Mouse (Mus musculus): ENCODE data around the gene Kel. TPM values are rescaled to one million over a fixed set of nuclear protein-coding genes. Genes with fewer than 3 reads are reported as not detected.

Kel gene
- polyA plus RNA-seq (2015; fragmentation: Nextera tagmentation; extraction: Ambion mirVana) = 0.19 and 0.50 TPM in 2 replicates

GRCm38 (mm10) chr6:41704123-41704522 is at the start of gene Kel:
Gene Kel, minus strand, starts transcription at chr6:41704339.
- no peak for ATAC-seq (replicated peaks)
- 35% methylated on average over 1 of the region's 1 CpGs for WGBS
- no peak within 1 kb of the TSS for H3K9ac ChIP-seq (replicated peaks)

GRCm38 (mm10) chr6:41744664-41745392 is 40.7 kb upstream of the Kel start:
- H3K9ac ChIP-seq (replicated peaks) = no peak overlapping the region
- H3K27me3 ChIP-seq = no peaks in the 10 kb centered on the region
- H3K27ac ChIP-seq (replicated peaks) = no peak overlapping the region
- ATAC-seq (replicated peaks) = no peak
- H3K4me1 ChIP-seq = no peaks in the 10 kb centered on the region
- H3K36me3 ChIP-seq = no peaks in the 10 kb centered on the region
- no peak overlapping the region for H3K4me3 ChIP-seq
- WGBS = 79% methylated on average over 5 of the region's 5 CpGs
- no peaks in the 10 kb centered on the region for H3K9me3 ChIP-seq
- H3K4me2 ChIP-seq (replicated peaks) = no peak overlapping the region

More at GRCm38 (mm10) chr6:41704123-41704522, at the start of gene Kel:
- no peaks in the 10 kb centered on the region for H3K27me3 ChIP-seq
- no peaks in the 10 kb centered on the region for H3K9me3 ChIP-seq
- H3K36me3 ChIP-seq = no peaks in the 10 kb centered on the region
- no peaks in the 10 kb centered on the region for H3K4me1 ChIP-seq
- no peak within 1 kb of the TSS for H3K4me2 ChIP-seq (replicated peaks)
- no peak within 1 kb of the TSS for H3K27ac ChIP-seq (replicated peaks)
- no peak within 1 kb of the TSS for H3K4me3 ChIP-seq

DNA sequence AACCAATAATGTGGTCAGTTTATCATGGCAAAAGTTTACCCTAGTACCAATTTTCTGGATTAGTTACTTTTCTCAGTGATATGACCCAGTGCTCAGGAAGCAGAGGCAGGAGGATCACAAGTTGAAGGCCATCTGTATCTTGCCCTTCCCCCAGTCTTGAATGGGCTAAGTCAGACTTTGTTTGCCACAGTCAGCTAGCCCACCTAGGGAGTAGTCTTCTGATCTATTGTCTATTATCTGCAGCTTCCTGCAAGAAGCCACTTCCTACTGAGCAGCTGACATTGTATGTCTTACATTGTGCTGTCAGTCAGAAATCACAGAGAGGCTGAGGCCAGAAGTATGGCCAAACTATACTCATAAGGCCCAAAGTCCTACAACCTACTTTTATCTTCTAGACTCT is 37.0 kb upstream of the Kel start:
- Histone ChIP-seq H3K9ac (replicated peaks) (no peak overlapping the region), H3K9me3 (no peaks in the 10 kb centered on the region), H3K27me3 (no peaks in the 10 kb centered on the region), H3K4me2 (replicated peaks) (no peak overlapping the region), H3K36me3 (no peaks in the 10 kb centered on the region), H3K4me1 (no peaks in the 10 kb centered on the region), H3K4me3 (no peak overlapping the region), H3K27ac (replicated peaks) (no peak overlapping the region)
- ATAC-seq (replicated peaks) = no peak

DNA sequence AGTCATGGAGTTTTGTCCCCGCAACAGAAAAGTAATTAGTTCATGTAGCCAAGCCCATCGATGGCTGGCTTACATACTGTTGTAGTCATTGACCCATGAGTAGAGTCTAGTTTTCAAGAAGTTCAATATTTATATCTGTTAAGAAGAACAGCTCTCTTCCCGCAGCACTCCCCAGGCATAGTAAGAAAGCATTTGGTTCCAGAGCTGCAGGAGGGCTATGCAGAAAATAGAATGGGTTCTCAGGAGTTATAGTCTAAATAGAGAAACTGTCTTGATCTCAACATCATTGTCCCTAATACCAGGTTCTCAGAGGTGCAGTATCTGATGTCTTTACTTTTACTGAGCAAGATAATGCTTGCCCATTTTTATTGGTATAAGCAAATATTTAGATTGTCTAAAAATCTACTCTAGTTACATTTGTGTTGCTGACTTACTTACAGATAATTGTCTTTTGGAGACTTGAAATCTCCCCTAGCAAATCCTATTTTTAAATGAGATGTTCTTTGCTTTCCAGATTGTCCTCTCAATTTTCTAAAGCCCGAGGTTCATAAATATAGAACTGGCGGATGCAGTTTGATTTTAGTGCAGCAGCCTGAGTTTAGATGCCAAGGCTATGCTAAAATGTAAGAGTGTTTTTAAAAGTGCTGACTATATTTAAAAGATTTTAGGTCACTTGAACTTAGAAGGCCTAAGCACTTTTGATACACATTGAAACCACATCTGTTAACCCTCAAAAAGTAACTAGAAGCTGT is 30.8 kb upstream of the Kel start:
- H3K9me3 ChIP-seq = no peaks in the 10 kb centered on the region
- H3K36me3 ChIP-seq = no peaks in the 10 kb centered on the region
- no peak overlapping the region for H3K27ac ChIP-seq (replicated peaks)
- no peak overlapping the region for H3K4me2 ChIP-seq (replicated peaks)
- H3K9ac ChIP-seq (replicated peaks) = no peak overlapping the region
- no peak overlapping the region for H3K4me3 ChIP-seq
- ATAC-seq (replicated peaks) = no peak
- no peaks in the 10 kb centered on the region for H3K27me3 ChIP-seq
- no peaks in the 10 kb centered on the region for H3K4me1 ChIP-seq
- WGBS = 91% methylated on average over 5 of the region's 5 CpGs

DNA sequence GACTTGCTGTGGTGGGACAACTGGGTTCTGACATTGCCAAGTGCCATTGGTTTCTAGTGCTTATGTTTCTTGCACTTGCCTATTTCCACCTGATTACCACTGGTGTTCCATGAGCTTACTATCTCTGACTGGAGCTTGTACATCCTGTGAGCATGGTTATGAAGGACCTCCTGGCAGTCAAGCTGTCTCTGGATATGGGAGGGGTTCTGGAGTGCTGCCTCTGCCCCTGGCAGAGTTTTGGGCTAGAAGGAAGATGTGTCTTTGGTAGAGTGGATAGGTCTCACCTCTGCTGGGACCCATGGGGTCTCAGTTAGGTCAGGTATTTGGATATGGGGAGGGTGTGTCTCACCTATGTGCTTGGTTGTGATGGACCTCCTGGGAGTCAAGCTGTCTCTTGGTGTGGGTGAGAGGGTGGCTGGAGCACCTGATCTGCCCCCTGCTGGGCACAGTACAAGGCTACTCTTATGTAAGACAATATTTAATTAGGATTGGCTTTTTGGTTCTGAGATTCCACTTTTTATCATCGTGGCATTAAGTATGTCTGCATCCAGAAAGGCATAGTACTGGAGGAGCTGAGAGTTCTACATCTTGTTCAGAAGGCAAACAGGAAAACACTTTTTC is 24.0 kb upstream of the Kel start:
- Histone ChIP-seq H3K9me3 (no peaks in the 10 kb centered on the region), H3K27ac (replicated peaks) (no peak overlapping the region), H3K4me3 (no peak overlapping the region), H3K36me3 (no peaks in the 10 kb centered on the region), H3K27me3 (no peaks in the 10 kb centered on the region), H3K4me1 (no peaks in the 10 kb centered on the region), H3K9ac (replicated peaks) (no peak overlapping the region), H3K4me2 (replicated peaks) (no peak overlapping the region)
- ATAC-seq (replicated peaks) = no peak
- 81% methylated on average over 1 of the region's 1 CpGs for WGBS

DNA sequence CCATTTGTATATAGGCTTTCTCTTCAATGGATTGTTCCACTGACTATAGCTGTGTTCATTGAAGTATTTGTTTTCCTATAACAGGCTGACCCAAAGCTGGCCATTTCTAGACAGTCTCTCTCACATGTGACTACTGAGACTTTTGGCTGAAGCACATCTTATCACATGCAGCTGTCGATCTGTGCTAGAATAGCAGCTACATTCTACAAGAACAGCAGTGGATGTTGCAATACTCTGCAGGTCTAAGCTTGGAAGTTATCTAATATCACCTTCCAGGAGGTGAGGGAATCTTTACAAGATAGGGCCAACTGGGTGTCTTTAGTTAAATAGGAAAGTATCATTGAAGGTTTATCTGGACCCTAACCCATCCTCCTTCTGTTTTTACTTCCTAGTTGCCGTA is 17.3 kb upstream of the Kel start:
- no peak for ATAC-seq (replicated peaks)

DNA sequence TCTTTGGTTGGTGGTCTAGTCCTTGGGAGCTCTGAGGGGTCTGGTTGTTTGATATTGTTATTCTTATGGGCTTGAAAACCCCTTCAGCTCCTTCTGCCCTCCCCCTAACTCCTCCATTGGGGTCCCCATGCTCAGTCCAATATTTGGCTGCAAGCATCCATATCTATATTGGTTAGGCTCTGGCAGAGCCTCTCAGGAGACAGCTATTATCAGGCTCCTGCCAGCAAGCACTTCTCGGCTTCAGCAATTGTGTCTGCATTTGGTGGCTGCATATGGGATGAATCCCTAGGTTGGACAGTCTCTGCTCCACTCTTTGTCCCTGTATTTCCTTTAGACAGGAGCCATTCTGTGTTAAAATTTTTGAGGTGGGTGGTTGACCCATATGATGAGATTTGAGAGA is 6.1 kb upstream of the Kel start:
- H3K27me3 ChIP-seq = no peaks in the 10 kb centered on the region
- H3K4me3 ChIP-seq = no peak overlapping the region
- H3K4me2 ChIP-seq (replicated peaks) = no peak overlapping the region
- 85% methylated on average over 1 of the region's 1 CpGs for WGBS
- no peak overlapping the region for H3K9ac ChIP-seq (replicated peaks)
- H3K27ac ChIP-seq (replicated peaks) = no peak overlapping the region
- H3K9me3 ChIP-seq = no peaks in the 10 kb centered on the region
- H3K36me3 ChIP-seq = no peaks in the 10 kb centered on the region
- H3K4me1 ChIP-seq = no peaks in the 10 kb centered on the region
- no peak for ATAC-seq (replicated peaks)

More for the DNA sequence above, 17.3 kb upstream of the Kel start:
- no peaks in the 10 kb centered on the region for H3K9me3 ChIP-seq
- H3K9ac ChIP-seq (replicated peaks) = no peak overlapping the region
- H3K4me1 ChIP-seq = no peaks in the 10 kb centered on the region
- no peak overlapping the region for H3K4me2 ChIP-seq (replicated peaks)
- no peaks in the 10 kb centered on the region for H3K36me3 ChIP-seq
- WGBS = 94% methylated on average over 2 of the region's 2 CpGs
- H3K27ac ChIP-seq (replicated peaks) = no peak overlapping the region
- H3K27me3 ChIP-seq = no peaks in the 10 kb centered on the region
- no peak overlapping the region for H3K4me3 ChIP-seq

DNA sequence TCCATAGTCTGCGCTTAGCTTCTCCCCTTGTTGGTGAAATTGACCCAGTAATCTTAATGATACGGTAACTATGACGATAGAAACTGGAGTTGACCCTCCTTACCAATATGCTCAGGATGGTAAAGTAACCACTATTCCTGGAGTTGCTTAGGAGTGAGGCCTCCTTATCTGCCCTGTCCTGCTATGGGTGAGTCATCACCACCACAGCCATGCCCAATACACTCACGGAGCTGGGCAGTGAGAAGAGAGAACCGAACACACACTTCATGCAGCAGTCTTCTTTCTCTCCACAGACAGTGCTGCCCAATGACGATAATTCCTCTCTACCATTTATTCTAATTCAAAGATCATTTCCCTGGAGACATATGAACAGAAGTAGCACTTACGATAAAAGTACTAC is 2.1 kb upstream of the Kel start:
- no peaks in the 10 kb centered on the region for H3K36me3 ChIP-seq
- 92% methylated on average over 7 of the region's 7 CpGs for WGBS
- no peak overlapping the region for H3K4me3 ChIP-seq
- no peak overlapping the region for H3K4me2 ChIP-seq (replicated peaks)
- no peak overlapping the region for H3K9ac ChIP-seq (replicated peaks)
- no peaks in the 10 kb centered on the region for H3K27me3 ChIP-seq
- H3K27ac ChIP-seq (replicated peaks) = no peak overlapping the region
- no peak for ATAC-seq (replicated peaks)
- H3K4me1 ChIP-seq = no peaks in the 10 kb centered on the region
- no peaks in the 10 kb centered on the region for H3K9me3 ChIP-seq

DNA sequence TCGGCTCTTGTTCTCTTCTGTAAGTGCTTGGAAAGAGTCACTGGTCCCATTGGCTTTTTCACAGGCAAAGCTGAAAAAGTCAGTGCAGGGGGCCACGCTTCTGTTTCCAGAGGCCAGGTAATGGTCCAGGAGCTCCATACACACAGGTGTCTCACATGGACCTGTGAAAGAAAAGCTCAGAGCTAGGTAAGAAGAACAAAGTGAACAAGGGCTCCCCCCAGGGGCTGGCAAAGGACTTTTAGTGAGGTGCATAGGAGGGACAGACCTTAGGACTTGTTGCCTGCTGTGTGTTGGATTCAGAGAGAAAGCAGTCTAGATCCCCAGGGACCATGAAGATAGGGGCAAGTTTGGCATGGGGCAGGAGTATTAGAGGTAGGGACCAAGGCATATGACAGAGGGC is 1.2 kb downstream of the Kel start:
- Histone ChIP-seq H3K27me3 (no peaks in the 10 kb centered on the region), H3K9me3 (no peaks in the 10 kb centered on the region), H3K4me3 (no peak overlapping the region), H3K9ac (replicated peaks) (no peak overlapping the region), H3K4me1 (no peaks in the 10 kb centered on the region), H3K4me2 (replicated peaks) (no peak overlapping the region), H3K27ac (replicated peaks) (no peak overlapping the region), H3K36me3 (no peaks in the 10 kb centered on the region)
- 89% methylated on average over 2 of the region's 2 CpGs for WGBS
- no peak for ATAC-seq (replicated peaks)

GRCm38 (mm10) chr6:41701245-41701644 is 2.9 kb downstream of the Kel start:
- H3K9ac ChIP-seq (replicated peaks) = no peak overlapping the region
- H3K36me3 ChIP-seq = no peaks in the 10 kb centered on the region
- no peaks in the 10 kb centered on the region for H3K4me1 ChIP-seq
- no peaks in the 10 kb centered on the region for H3K9me3 ChIP-seq
- no peak overlapping the region for H3K27ac ChIP-seq (replicated peaks)
- H3K27me3 ChIP-seq = no peaks in the 10 kb centered on the region
- H3K4me2 ChIP-seq (replicated peaks) = no peak overlapping the region
- 90% methylated on average over 1 of the region's 1 CpGs for WGBS
- no peak overlapping the region for H3K4me3 ChIP-seq
- ATAC-seq (replicated peaks) = no peak

- Histone ChIP-seq H3K27ac (replicated peaks) (no peak overlapping the region), H3K4me2 (replicated peaks) (no peak overlapping the region), H3K36me3 (no peaks in the 10 kb centered on the region), H3K9ac (replicated peaks) (no peak overlapping the region), H3K4me3 (no peak overlapping the region), H3K9me3 (no peaks in the 10 kb centered on the region), H3K27me3 (no peaks in the 10 kb centered on the region), H3K4me1 (no peaks in the 10 kb centered on the region)
- WGBS = 92% methylated on average over 1 of the region's 1 CpGs
- ATAC-seq (replicated peaks) = no peak
Observed at GRCm38 (mm10) chr6:41694407-41694806, 9.7 kb downstream of the Kel start.

GRCm38 (mm10) chr6:41692200-41692599 is 11.9 kb downstream of the Kel start:
- Histone ChIP-seq H3K36me3 (no peaks in the 10 kb centered on the region), H3K4me1 (no peaks in the 10 kb centered on the region), H3K9ac (replicated peaks) (no peak overlapping the region), H3K9me3 (no peaks in the 10 kb centered on the region), H3K4me3 (no peak overlapping the region), H3K4me2 (replicated peaks) (no peak overlapping the region), H3K27me3 (no peaks in the 10 kb centered on the region), H3K27ac (replicated peaks) (no peak overlapping the region)
- no peak for ATAC-seq (replicated peaks)
